Mouse (Mus musculus): ENCODE data around the gene Traf4. TPM values are rescaled to one million over a fixed set of nuclear protein-coding genes. Genes with fewer than 3 reads are reported as not detected.
A peak's percentile ranks its signal among the peaks of the same experiment; 100 is the strongest.
"Not testable (repeated sequence)": the region's sequence is repeated elsewhere in the genome, so short reads cannot be mapped to it uniquely, and the experiment has no call there.

The Traf4 gene
- 1 to 10 TPM; 2.9 to 4.0 TPM for total RNA-seq (2021)
- long read RNA-seq, experiment 1, partial matches to known transcripts, result 0 of 2 reads
- long read RNA-seq, experiment 1, other reads (novel, unspliced or antisense), result 0 of 2 reads
- long read RNA-seq, experiment 2, partial matches to known transcripts, result 0 of 3 reads
- long read RNA-seq, experiment 2, other reads (novel, unspliced or antisense), result 0 of 3 reads

- DNase-seq, result peak; percentile 85
Observed at GRCm38 (mm10) chr11:78164924-78165760, at the start of gene Traf4. Traf4 (minus strand) TSS chr11:78165589.

DNA sequence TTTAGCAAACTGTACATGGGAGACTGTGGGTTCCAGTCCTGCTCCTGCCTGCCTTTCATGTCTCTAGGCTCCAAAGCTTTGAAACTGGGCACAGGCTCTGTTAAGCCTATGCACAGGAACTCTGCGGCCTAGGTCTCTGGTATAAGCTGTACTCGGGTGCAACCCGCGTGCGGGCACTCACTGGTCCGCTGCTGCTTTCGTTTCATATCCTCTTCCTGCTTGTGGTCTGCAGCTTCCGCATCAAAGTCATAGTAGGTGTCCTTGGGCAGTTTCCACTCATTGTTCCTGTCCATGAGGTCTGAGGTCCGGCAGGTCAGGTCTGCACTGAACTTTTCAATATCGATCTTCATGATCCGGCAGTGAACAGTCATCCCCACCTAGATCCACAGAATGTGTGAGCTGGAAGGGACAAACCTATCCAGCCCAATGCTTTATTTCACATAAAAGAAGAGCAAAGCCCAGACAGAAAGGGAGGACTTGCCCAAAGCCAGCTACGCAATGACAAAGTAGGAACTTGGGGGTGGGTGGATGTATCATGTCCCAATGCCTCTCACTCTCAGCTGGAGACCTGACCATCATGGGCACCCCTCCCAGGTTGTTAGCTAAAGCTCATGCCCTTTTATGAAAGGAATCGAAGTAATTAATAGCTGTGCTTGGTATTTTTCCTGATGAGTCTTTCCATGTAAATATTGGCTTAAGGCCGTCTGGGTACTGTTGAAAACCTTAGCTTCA is 47.9 kb upstream of the Traf4 start:
- DNase-seq, result no peak

GRCm38 (mm10) chr11:78211513-78211912 is 46.1 kb upstream of the Traf4 start:
- DNase-seq, result no peak

GRCm38 (mm10) chr11:78210615-78211014 is 45.2 kb upstream of the Traf4 start:
- no peak for DNase-seq

DNA sequence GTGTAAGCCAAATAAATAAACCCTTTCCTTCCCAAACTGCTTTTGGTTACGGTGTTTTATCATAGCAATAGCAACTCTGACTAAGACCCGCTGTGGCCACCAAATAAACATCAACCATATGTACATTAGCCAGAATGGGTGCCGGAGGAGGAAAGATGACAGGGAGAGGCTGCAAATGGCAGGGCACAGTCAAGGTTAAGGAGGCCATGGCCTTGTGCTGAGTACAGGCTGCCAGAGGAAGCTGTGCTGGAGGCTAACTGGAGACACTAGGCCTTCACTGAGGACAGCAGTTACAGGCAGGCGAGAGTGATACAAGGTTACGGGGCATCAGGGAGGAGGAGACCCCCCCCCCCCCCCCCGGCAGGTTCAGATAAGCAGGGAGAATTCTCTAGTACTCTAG is 44.5 kb upstream of the Traf4 start:
- no peak for DNase-seq

DNA sequence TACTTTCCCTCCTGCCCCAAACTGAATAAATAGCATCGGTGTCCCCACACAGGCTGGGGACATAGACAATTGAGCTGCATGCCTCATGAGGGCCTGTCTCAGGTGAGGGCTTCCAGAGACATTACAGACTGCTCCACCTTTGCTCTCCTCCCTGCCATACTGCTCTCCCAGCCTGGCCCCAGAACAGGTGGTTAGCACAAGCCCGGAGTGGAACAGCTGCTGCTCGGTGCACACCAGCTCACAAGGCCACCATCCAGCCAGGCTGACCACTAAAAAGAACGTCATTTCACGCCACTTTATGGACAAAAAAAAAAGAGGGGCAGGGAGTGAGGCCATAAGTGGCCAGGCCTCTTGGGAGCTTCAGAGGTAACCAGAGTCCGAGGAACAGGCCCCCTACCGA is 41.8 kb upstream of the Traf4 start:
- DNase-seq, result no peak

GRCm38 (mm10) chr11:78205361-78206206 is 40.2 kb upstream of the Traf4 start:
- no peak for DNase-seq

GRCm38 (mm10) chr11:78204287-78204686 is 38.9 kb upstream of the Traf4 start:
- DNase-seq, result no peak

DNA sequence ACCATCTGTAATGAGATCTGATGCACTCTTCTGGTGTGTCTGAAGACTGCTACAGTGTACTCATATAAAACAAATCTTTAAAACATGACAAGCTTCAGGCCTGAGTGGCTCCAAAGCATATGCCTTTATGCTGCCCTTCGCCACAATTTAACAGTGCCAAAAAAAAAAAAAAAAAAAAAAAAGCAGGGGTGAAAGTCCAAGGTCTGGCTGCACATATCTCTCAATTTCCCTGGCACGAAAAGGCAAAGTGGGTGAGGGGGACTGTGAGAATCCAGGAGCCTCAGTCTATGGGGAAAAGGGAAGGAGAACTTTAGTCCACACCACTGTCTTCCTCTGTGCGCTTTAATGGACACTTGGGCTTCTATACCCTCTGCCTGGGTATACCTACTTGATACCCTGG is 37.0 kb upstream of the Traf4 start:
- DNase-seq, result no peak

GRCm38 (mm10) chr11:78195101-78195863 is 29.9 kb upstream of the Traf4 start:
- DNase-seq, result no peak

DNA sequence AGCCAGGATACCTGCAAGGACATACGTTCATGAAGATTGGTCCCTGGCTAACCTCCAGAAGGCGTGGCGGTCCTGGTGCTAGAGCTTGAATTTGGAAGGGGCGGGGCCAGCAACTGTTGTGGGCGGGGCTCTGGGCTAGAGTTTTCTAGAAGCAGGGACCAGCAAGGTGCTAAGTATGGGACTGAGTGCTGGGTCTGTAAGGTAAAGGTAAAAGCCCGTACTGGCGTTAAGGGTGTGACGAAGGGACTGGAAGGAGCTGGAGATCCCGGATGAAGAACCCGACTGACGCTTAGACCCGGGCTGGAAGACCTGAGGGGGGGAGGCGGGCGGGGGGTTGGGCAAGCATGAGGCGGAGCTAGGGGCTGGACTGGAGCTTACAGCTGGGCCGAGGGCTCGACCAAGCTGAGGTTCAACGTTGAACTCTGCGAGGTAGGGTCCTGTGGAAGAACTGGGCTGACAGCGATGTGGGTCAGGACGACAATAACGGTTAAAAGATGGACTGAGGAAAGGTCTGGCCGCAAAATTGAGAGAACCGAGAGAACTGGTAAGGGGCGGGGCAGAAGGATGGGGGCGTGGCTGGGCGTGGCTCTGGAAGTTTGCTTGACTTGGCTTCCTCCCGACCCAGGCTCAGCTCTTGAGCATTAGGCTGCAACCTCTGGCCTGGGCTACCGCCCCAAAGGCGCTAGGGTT is 29.2 kb upstream of the Traf4 start:
- DNase-seq, result peak; percentile 63

DNA sequence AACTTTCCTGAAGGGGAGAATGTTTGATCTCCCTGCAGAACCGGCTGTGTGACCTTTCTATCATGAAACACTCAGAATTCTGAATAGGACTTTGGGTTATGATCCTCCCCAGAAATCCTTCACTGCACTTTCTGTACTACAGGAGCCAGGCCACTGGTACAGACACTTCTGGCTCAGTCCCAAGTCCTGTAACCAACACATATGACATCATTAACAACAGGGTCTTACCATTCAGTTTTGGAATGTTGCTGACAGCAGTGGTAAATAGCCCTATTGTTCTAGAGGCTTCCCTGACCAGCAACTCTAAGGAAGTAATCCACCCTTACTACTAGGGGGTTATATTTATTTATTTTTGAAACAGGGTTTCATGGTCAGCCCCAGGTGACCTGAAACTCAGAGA is 27.7 kb upstream of the Traf4 start, which contains the start of gene Proca1:
Gene Proca1, plus strand, starts transcription at position 280 of the 400 bp plus-strand sequence.
- no peak for DNase-seq

DNA sequence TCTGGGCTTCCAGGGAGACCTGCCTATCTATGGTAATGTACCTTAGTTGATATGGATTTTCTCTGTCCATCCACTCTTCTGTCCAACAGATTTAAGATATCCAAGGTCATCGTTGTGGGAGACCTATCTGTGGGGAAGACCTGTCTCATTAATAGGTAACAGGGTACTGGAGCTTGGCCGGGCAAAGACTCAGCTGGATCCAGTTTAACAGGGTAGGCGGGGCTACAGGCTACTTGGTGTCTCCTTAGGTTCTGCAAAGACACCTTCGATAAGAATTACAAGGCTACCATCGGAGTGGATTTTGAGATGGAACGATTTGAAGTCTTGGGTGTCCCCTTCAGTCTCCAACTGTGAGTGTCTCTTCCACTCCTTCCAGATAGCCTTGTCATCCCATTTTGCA is 24.7 kb upstream of the Traf4 start:
- DNase-seq, result no peak

DNA sequence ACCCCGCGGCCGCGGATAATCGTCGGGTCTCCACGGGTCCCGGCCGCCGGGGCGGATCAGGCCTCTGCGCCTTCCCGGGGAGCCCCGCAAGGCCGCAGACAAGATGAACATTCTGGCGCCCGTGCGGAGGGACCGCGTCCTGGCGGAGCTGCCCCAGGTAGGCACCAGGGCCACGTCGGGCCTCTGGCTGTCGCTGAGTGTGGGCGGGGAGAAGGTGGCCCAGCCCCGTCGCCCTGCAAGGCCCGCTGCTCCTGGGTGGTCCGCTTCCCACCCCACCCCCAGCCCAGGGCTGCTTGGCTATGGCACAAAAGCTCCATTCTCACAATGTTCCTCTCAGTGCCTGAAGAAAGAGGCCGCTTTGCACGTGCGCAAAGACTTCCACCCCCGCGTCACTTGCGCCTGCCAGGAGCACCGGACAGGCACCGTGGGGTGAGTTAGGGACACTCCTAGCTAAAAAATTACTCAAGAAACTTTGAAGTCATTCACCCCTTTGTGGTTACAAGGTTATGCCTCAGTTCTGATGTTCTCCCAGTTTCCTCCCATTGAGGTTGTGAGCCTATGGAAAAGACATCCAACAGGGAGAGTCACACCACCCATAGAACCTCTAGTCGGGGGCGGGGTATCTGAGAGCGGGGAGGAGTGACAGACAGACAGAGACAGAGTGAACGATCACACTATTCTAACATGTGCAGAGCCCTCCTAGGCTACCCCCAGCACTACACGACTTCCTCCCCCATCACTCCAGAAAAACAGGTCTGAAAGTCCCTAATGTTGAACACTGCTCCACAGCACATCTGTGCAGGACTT is 24.0 kb upstream of the Traf4 start:
- peak; percentile 53 for DNase-seq

DNA sequence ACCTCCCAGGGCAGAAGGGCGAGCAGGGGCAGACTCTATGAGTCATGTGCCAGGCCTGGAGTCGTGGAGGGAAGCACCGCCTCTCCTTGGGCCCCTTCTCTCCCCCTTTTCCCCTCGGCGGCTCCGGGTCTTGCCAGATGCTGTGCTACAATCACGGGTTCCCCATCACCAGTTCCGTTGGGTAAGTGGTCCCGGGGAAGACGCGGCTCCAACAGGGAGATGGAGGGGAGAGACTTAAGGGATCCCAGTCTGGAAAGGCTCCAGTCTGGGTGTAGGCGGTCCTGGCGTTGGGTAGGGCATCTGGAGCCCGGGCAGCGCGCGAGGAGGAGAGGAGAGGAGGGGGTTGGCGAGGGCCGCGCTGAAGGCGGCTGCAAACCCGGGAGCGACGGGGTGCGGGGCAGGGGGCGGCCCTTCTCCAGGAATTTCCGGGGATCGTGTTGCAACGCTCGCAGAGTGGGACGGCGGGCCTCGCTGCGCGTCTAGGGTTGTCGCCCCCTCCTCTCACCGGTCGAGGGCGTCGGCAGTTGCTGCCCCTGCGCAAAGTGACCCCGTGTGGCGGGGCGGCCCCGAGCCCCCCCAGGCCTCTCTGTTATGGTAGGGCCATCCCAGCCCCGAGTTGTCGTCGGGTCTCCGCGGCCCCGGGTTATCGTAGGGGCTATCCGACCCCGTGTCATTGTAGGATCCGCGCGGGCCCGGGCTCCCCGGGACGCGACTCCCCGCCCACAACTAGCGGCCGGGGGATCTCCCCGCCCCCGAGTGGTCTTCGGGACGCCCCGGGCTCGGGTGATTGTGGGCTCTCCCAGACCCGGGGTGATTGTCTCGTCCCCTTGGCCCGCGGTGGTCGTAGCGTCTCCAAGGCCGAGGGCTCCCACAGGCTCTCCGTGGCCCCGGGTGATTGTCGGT is 23.2 kb upstream of the Traf4 start, which contains the start of gene Rab34:
Gene Rab34, plus strand, starts transcription at position 100 of the 903 bp plus-strand sequence.
- DNase-seq, result peak; percentile 79

DNA sequence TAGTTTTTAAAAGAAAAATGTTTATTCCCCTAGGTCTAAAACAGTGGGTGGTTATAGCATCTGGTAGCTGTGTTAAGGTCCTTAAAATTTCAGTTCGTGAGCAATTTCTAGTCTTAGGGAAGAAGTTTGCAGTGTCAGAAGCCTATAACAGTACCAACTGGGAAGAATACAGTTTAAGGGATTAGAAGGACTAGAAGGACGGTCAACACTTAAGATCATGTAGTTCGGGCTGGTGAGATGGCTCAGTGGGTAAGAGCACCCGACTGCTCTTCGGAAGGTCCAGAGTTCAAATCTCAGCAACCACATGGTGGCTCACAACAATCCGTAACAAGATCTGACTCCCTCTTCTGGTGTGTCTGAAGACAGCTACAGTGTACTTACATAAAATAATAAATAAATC is 19.3 kb upstream of the Traf4 start:
- DNase-seq, result not testable (repeated sequence)

DNA sequence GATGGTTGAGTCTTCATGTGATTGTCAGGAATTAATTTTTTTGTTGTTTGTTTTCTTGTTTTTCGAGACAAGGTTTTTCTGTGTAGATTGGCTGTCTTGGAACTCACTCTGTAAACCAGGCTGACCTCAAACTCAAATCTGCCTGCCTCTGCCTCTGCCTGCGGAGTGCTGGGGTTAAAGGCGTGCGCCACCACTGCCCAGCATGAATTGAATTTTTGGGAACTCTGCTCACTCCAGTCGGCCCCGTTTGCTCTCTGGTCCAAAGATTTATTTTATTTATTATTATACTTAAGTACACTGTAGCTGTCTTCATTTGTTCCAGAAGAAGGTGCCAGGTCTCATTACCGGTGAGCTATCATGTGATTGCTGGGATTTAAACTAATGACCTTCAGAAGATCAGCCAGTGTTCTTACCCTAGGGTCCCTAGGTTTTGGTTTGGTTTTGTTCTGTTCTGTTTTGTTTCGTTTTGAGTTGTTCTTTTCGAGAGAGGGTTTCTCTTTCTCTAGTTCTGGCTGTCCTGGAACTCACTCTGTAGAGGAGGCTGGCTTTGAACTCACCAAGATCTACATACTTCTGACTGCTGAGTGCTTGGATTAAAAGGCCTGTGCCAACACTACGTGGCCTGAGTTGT is 18.6 kb upstream of the Traf4 start:
- DNase-seq, result no peak
